Mouse (Mus musculus): ENCODE data around the gene Trabd.

Gene Trabd

GRCm38 (mm10) chr15:89074613-89075477 is at the start of gene Trabd:
TSS of gene Trabd (plus strand) at chr15:89075124.
- DNase-seq: no peak

- DNase-seq: no peak
Measured at GRCm38 (mm10) chr15:89044381-89044780, 30.5 kb upstream of the Trabd start.

GRCm38 (mm10) chr15:89046356-89046755 is 28.6 kb upstream of the Trabd start:
- DNase-seq: no peak

- no peak for DNase-seq
Measured at GRCm38 (mm10) chr15:89054666-89055065, 20.3 kb upstream of the Trabd start.

- no peak for DNase-seq
Measured at GRCm38 (mm10) chr15:89058736-89059135, 16.2 kb upstream of the Trabd start.

GRCm38 (mm10) chr15:89059161-89059931 is 15.6 kb upstream of the Trabd start, which contains the start of gene Panx2:
TSS of gene Panx2 (plus strand) at chr15:89059734.
- DNase-seq: peak in 1 of 2 experiments; percentile 30

- DNase-seq: peak; percentile 50 to 65
Measured at GRCm38 (mm10) chr15:89060032-89060681, 14.8 kb upstream of the Trabd start.

GRCm38 (mm10) chr15:89060811-89061460 is 14.0 kb upstream of the Trabd start:
- DNase-seq: no peak

GRCm38 (mm10) chr15:89061761-89062517 is 13.0 kb upstream of the Trabd start:
- DNase-seq: no peak

GRCm38 (mm10) chr15:89062518-89062910 is 12.4 kb upstream of the Trabd start:
- no peak for DNase-seq

GRCm38 (mm10) chr15:89063001-89063400 is 11.9 kb upstream of the Trabd start:
- no peak for DNase-seq

GRCm38 (mm10) chr15:89063536-89063935 is 11.4 kb upstream of the Trabd start:
- DNase-seq: no peak

- no peak for DNase-seq
Measured at GRCm38 (mm10) chr15:89064891-89065290, 10.0 kb upstream of the Trabd start.

- peak in 1 of 2 experiments; percentile 24 for DNase-seq
Measured at GRCm38 (mm10) chr15:89067609-89068008, 7.3 kb upstream of the Trabd start.

GRCm38 (mm10) chr15:89068226-89068625 is 6.7 kb upstream of the Trabd start:
- DNase-seq: peak in 1 of 2 experiments; percentile 41

GRCm38 (mm10) chr15:89069336-89069840 is 5.5 kb upstream of the Trabd start:
- DNase-seq: no peak

- no peak for DNase-seq
Measured at GRCm38 (mm10) chr15:89070606-89071005, 4.3 kb upstream of the Trabd start.

- DNase-seq: no peak
Measured at GRCm38 (mm10) chr15:89073993-89074603, 826 bp upstream of the Trabd start.

GRCm38 (mm10) chr15:89075478-89076147 is 689 bp downstream of the Trabd start:
- peak; percentile 94 to 96 for DNase-seq

- DNase-seq: peak; percentile 61 to 72
Measured at GRCm38 (mm10) chr15:89076156-89076731, 1.3 kb downstream of the Trabd start.

All from kidney, postnatal 4 days (tissue).